Mouse (Mus musculus) fat pad, adult 2 months (tissue): ENCODE data around the gene Mettl7b.

Experiments used
- DNase-seq: peaks from one replicate; pipeline ENCODE4 v3.0.0-alpha.2; 2011; ENCODE audit warnings: low read depth, low spot score; ENCODE audit errors: extremely low read depth

Mettl7b gene

DNA sequence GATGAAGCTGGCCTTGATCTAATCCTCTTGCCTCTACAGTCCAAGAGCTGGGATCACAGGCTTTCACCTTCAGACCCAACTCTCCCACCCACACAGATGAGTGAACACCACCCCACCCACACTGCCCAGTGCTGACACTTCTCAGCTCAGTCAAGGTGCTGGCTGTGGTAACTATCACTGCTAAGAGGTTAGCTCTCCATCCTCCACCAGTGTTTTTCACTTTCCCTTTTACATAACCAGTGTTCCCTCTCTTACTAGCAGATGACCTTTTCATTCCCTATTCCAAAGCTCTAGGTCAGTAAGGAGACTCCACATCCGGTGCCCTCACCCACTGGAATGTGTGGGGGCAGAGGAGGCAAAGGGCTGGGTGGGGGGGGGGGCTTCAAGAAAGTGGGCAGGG lies 39.5 kb downstream of the Mettl7b start:
- DNase-seq, result no peak

- DNase-seq, result no peak
Measured at GRCm38 (mm10) chr10:128920736-128921161, 40.0 kb downstream of the Mettl7b start.

DNA sequence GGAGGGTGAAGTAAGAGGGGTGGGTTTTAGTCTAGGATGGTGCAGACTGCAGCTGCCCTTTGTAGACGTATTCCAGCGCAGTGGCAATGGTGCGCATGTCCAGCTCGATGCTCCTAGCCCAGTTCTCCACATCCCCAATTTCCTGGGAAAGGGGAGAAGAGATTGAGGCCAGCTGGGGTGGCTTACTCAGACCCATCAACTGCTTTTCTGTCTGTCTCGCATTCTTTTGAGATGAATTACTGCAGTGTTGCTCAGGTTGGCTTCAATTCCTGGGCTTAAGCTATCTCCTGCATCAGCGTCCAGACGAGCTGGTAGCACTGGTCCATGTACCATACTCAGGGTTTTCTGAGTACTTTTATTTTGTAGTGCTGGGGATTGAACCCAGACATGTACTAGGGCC lies 40.8 kb downstream of the Mettl7b start:
- no peak for DNase-seq

DNA sequence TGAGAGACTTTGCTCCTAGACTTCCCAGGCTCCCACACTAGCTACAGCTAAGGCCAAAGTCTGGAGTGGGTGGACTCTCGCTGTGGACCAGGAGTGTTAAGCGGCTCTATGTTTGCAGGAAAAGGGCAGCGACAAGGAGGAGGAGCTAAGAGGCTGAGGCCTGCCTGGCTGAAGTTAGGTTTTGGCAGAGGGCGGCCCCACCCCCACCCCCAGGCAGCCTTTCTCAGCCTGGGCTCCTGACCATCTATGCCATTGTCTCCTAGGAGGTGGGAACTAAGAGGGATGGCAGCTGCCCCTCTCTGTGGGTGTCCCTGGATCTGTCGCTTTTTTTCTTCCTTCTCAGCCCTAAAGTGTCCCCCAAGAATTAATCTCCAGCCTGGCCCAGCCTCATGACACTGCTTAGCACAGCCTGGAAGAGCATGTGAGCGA lies 41.6 kb downstream of the Mettl7b start:
- no peak for DNase-seq

DNA sequence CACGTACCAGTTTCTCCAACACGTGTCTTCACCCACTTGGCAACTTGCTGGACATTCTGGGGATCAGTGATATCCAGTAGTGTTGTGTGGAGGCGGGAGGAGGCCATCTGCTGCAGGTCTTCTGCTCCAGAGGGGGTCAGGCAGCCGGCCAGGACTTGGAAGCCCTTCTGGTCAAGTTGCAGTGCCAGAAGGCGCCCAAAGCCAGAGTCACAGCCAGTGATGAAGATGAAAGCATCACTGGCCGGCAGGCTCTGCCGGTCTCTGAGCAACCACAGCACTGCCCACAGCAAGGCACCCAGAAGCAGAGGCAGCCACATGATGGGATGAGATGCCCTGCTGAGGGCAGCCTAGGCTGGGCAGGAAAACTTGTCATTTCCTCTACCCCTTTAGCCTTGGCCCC lies 42.5 kb downstream of the Mettl7b start:
- DNase-seq, result no peak

- DNase-seq, result no peak
Measured at GRCm38 (mm10) chr10:128917400-128917799, 43.4 kb downstream of the Mettl7b start.

GRCm38 (mm10) chr10:128916665-128917064 lies 44.1 kb downstream of the Mettl7b start:
- no peak for DNase-seq

- no peak for DNase-seq
Measured at GRCm38 (mm10) chr10:128915550-128915949, 45.2 kb downstream of the Mettl7b start.

GRCm38 (mm10) chr10:128913696-128914095 lies 47.1 kb downstream of the Mettl7b start:
- no peak for DNase-seq

- no peak for DNase-seq
Measured at GRCm38 (mm10) chr10:128913219-128913618, 47.6 kb downstream of the Mettl7b start.

- DNase-seq, result no peak
Measured at GRCm38 (mm10) chr10:128912791-128913190, 48.0 kb downstream of the Mettl7b start.

- DNase-seq, result no peak
Measured at GRCm38 (mm10) chr10:128912268-128912667, 48.5 kb downstream of the Mettl7b start.

DNA sequence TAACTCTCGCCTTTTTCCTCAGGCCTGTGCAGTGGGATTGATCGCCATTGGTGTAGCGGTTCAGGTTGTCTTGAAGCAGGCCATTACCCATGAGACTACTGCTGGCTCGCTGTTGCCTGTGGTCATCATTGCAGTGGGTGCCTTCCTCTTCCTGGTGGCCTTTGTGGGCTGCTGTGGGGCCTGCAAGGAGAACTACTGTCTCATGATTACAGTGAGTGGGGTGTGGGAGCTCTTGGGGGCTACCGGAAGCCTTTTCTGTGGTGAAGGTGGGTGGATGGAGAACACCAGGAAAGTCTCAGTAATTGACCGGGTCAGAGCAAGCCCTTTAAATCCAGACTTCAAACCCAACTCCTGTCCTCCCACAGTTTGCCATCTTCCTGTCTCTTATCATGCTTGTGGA lies 49.4 kb downstream of the Mettl7b start:
- DNase-seq, result no peak

DNA sequence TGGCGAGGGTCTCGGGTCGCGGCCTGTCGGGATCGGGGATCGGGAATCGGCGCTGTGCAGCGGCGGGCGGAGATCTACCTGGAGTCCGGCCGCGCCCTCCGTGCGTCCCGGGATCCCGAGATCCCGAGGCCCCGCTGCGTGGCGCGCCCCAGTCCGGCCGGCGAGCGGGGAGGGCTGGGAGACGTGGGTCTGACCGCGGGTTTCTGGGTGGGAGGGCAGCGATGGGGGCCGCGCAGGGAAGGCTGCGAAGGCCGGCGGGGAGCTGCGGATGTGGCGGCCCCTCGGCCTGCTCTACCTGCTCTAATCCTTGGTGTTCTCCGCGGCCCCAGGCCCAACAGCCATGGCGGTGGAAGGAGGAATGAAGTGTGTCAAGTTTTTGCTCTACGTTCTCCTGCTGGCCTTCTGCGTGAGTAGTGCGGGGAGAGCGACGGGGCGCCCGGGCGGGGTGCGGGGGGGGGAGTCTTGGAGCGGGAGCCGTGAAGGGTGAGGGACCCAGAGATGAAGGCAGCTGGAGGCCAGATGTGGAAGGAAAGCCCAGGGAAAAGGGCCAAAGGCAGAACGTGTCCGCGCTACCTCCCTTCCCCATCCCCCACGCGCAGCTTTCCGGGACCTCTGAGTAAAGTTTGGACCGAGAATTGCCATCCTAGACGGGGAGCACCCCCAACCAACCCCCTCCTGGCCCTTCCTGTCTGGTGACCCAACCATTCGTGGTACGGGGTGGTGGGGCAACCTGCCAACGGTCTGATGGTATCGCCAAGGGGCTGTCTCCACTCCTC lies 50.5 kb downstream of the Mettl7b start:
- DNase-seq, result no peak

- no peak for DNase-seq
Measured at GRCm38 (mm10) chr10:128909567-128910028, 51.2 kb downstream of the Mettl7b start.

DNA sequence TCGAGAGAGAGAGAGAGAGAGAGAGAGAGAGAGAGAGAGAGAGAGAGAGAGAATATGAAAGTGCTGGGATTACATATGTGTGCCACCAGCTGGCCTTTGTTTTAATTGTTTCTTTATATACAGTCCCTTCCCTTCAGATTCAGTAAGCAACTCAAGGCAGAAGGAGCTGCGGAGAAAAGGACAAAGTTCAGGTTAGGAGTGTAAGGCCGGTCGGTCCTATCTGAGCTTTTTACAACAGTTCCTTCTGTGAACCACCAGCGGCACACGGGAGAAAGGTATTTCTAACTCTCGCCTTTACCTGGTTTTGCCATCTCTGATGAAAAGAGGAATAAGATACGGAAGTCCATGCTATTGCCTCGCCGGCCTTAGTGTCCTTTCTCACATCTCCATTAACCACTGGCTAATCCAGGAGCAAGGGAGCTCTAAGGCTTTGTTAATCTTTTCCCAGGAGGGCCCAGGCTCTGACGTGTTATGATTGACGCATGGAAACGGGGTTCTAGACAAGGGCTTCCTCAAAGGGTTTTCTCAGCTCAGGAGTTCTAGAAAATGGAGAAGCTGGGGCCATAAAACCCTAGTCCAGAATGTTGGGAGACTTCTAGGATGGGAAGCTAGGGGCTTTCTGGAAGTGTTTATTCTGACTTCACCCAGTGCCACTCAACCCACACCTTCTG lies 51.9 kb downstream of the Mettl7b start:
- DNase-seq, result no peak
